18 mouse cellular contexts compared by ENCODE assay signal in the genomic region with DNA sequence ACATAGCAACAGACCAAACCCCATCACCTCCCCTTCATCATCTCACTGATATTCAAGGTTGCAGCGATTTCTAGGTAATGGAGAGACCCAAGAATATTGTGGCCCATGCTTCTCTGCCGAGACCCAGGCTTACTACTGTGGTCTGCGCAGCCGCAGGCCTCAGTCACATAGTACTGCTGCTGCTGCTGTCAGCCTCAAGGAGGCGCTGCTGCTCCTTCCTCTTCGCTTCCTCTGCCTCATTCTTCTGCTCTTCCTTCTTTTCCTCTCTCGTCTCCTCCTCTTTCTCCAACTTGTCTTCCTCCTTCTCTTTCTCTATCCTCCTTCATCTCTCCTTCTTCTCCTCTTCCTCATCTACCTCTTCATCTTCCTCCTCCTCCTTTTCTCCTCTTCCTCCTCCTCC. TPM values are rescaled to one million over a fixed set of nuclear protein-coding genes. Genes with fewer than 3 reads are reported as not detected.
DNase-seq lines count a peak whose midpoint lies in the region; ATAC-seq and TF ChIP-seq lines count a peak whose summit lies in the region.
"Had no signal": no experiment of that assay in that cellular context is flagged by ENCODE, and none has a peak within 500 bp of the region (broad histone marks: within the 10 kb centered on the region; RNA-seq: fewer than 3 reads in every experiment).

No protein-coding gene starts in this region.

- no peaks in the 10 kb centered on the region for H3K27me3 ChIP-seq in hindbrain, postnatal 0 days (ENCODE audit: insufficient read depth, low read length)
- no peaks in the 10 kb centered on the region for H3K27me3 ChIP-seq in hindbrain, embryonic 11.5 days (ENCODE audit: control insufficient read depth, insufficient read depth, low read length)
- H3K27me3 ChIP-seq in midbrain, postnatal 0 days (ENCODE audit: insufficient read depth, low read length), result no peaks in the 10 kb centered on the region
- H3K27me3 ChIP-seq in midbrain, embryonic 14.5 days (ENCODE audit: control insufficient read depth, insufficient read depth, low read length), result no peaks in the 10 kb centered on the region
- H3K27me3 ChIP-seq: forebrain, embryonic 15.5 days; heart, embryonic 12.5 days; hindbrain, embryonic 13.5 days; lung, embryonic 15.5 days had no signal

- TF ChIP-seq POLR2A in embryonic fibroblast, embryonic 13.5 days (IDR thresholded peaks at IDR 0.05; ENCODE audit: low read depth, low read length), result no peak

- WGBS in hindbrain, postnatal 0 days, result 55% methylated on average over 7 of the region's 7 CpGs
- WGBS in hindbrain, embryonic 11.5 days, result 50% methylated on average over 7 of the region's 7 CpGs
- 60% methylated on average over 7 of the region's 7 CpGs for WGBS in midbrain, postnatal 0 days
- WGBS in midbrain, embryonic 14.5 days, result 49% methylated on average over 7 of the region's 7 CpGs

- H3K27ac ChIP-seq in hindbrain, postnatal 0 days, result no peak overlapping the region
- H3K27ac ChIP-seq in hindbrain, embryonic 11.5 days (ENCODE audit: low read depth, low read length), result no peak overlapping the region
- no peak overlapping the region for H3K27ac ChIP-seq in midbrain, postnatal 0 days (ENCODE audit: low read depth, low read length)
- no peak overlapping the region for H3K27ac ChIP-seq in midbrain, embryonic 14.5 days (replicated peaks; ENCODE audit: low read depth, low read length)
- no peak overlapping the region for H3K27ac ChIP-seq in embryonic fibroblast, embryonic 13.5 days (ENCODE audit: insufficient read depth, low read length)
- H3K27ac ChIP-seq: forebrain, embryonic 15.5 days; hindbrain, embryonic 13.5 days; limb, embryonic 10.5 days; lung, embryonic 15.5 days had no signal

- DNase-seq in hindbrain, postnatal 0 days (ENCODE audit: low spot score), result no peak
- no peak for DNase-seq in hindbrain, embryonic 11.5 days (ENCODE audit: low spot score)
- DNase-seq in midbrain, postnatal 0 days (ENCODE audit: low spot score), result no peak
- DNase-seq in midbrain, embryonic 14.5 days, result no peak
- no peak for DNase-seq in gastrocnemius, postnatal 25 days
- no peak for DNase-seq in layer of hippocampus, postnatal 14 days (ENCODE audit: low spot score in 2 of 2)
- DNase-seq: B cell, adult 2 months; cerebellum, adult 2 months; gastrocnemius, postnatal 14 days; kidney, adult 9 months had no signal

- H3K36me3 ChIP-seq in hindbrain, postnatal 0 days (ENCODE audit: insufficient read depth, low read length), result no peaks in the 10 kb centered on the region
- H3K36me3 ChIP-seq in hindbrain, embryonic 11.5 days (ENCODE audit: control insufficient read depth, insufficient read depth, low read length), result no peaks in the 10 kb centered on the region
- H3K36me3 ChIP-seq in midbrain, postnatal 0 days (ENCODE audit: insufficient read depth, low read length), result no peaks in the 10 kb centered on the region
- H3K36me3 ChIP-seq in midbrain, embryonic 14.5 days (ENCODE audit: control insufficient read depth, insufficient read depth, low read length), result no peaks in the 10 kb centered on the region
- H3K36me3 ChIP-seq: forebrain, embryonic 15.5 days; heart, embryonic 12.5 days; hindbrain, embryonic 13.5 days; limb, embryonic 10.5 days; lung, embryonic 15.5 days had no signal

- no peaks in the 10 kb centered on the region for H3K9me3 ChIP-seq in hindbrain, postnatal 0 days (ENCODE audit: low read length)
- no peaks in the 10 kb centered on the region for H3K9me3 ChIP-seq in hindbrain, embryonic 11.5 days (ENCODE audit: control insufficient read depth, low read length)
- H3K9me3 ChIP-seq in midbrain, postnatal 0 days (ENCODE audit: low read length), result no peaks in the 10 kb centered on the region
- H3K9me3 ChIP-seq in midbrain, embryonic 14.5 days (ENCODE audit: control insufficient read depth, low read length), result no peaks in the 10 kb centered on the region
- H3K9me3 ChIP-seq: forebrain, embryonic 15.5 days; hindbrain, embryonic 13.5 days; limb, embryonic 10.5 days; lung, embryonic 15.5 days had no signal

- peak; percentile 28 for TF ChIP-seq CTCF in hindbrain, postnatal 0 days (IDR thresholded peaks at IDR 0.05; ENCODE audit: low read depth)
- TF ChIP-seq CTCF in midbrain, postnatal 0 days (IDR thresholded peaks at IDR 0.05), result peak; percentile 25
- peak; percentile 9; the same call in 1 of the 2 replicates for TF ChIP-seq CTCF in embryonic fibroblast, embryonic 13.5 days (IDR thresholded peaks at IDR 0.05; ENCODE audit: borderline replicate concordance, insufficient read depth, low read length)

- H3K4me1 ChIP-seq in hindbrain, postnatal 0 days (ENCODE audit: insufficient read depth, low read length), result no peaks in the 10 kb centered on the region
- H3K4me1 ChIP-seq in hindbrain, embryonic 11.5 days (replicated peaks; ENCODE audit: control insufficient read depth, insufficient read depth, low read length), result no peaks in the 10 kb centered on the region
- no peaks in the 10 kb centered on the region for H3K4me1 ChIP-seq in midbrain, postnatal 0 days (ENCODE audit: insufficient read depth, low read length)
- no peaks in the 10 kb centered on the region for H3K4me1 ChIP-seq in midbrain, embryonic 14.5 days (ENCODE audit: control insufficient read depth, insufficient read depth, low read length)
- no peaks in the 10 kb centered on the region for H3K4me1 ChIP-seq in embryonic fibroblast, embryonic 13.5 days (ENCODE audit: control insufficient read depth, insufficient read depth, low read length)
- H3K4me1 ChIP-seq: forebrain, embryonic 15.5 days; heart, embryonic 12.5 days; hindbrain, embryonic 13.5 days; lung, embryonic 15.5 days had no signal

- ATAC-seq in hindbrain, postnatal 0 days, result no peak
- no peak for ATAC-seq in hindbrain, embryonic 11.5 days (ENCODE audit: low FRiP score)
- ATAC-seq in midbrain, postnatal 0 days (ENCODE audit: low FRiP score), result no peak
- no peak for ATAC-seq in midbrain, embryonic 14.5 days (ENCODE audit: low FRiP score, low TSS enrichment)
- no peak for ATAC-seq in erythroid progenitor cell, adult 5-6 weeks (replicated peaks; ENCODE audit: low FRiP score, poor library complexity, severe bottlenecking)
- ATAC-seq: forebrain, embryonic 15.5 days had no signal

- no peak overlapping the region for H3K9ac ChIP-seq in hindbrain, postnatal 0 days (replicated peaks; ENCODE audit: low read length)
- no peak overlapping the region for H3K9ac ChIP-seq in hindbrain, embryonic 11.5 days (ENCODE audit: low read depth, low read length)
- H3K9ac ChIP-seq in midbrain, postnatal 0 days (replicated peaks; ENCODE audit: low read length, poor library complexity, severe bottlenecking), result no peak overlapping the region
- H3K9ac ChIP-seq in midbrain, embryonic 14.5 days (replicated peaks; ENCODE audit: low read length), result no peak overlapping the region
- H3K9ac ChIP-seq: forebrain, embryonic 15.5 days; heart, embryonic 12.5 days; hindbrain, embryonic 13.5 days; lung, embryonic 15.5 days had no signal

- H3K4me2 ChIP-seq in hindbrain, postnatal 0 days (ENCODE audit: low read depth, low read length), result no peak overlapping the region
- H3K4me2 ChIP-seq in hindbrain, embryonic 11.5 days (replicated peaks; ENCODE audit: low read depth, low read length), result no peak overlapping the region
- no peak overlapping the region for H3K4me2 ChIP-seq in midbrain, postnatal 0 days (ENCODE audit: low read depth, low read length, poor library complexity, severe bottlenecking)
- H3K4me2 ChIP-seq in midbrain, embryonic 14.5 days (ENCODE audit: low read length), result no peak overlapping the region
- H3K4me2 ChIP-seq: forebrain, embryonic 15.5 days; heart, embryonic 12.5 days; hindbrain, embryonic 13.5 days; lung, embryonic 15.5 days; midbrain, embryonic 11.5 days had no signal

- H3K4me3 ChIP-seq in hindbrain, postnatal 0 days (ENCODE audit: low read length), result no peak overlapping the region
- H3K4me3 ChIP-seq in hindbrain, embryonic 11.5 days (ENCODE audit: low read depth, low read length), result no peak overlapping the region
- H3K4me3 ChIP-seq in midbrain, postnatal 0 days (ENCODE audit: low read depth, low read length), result no peak overlapping the region
- no peak overlapping the region for H3K4me3 ChIP-seq in midbrain, embryonic 14.5 days (replicated peaks; ENCODE audit: low read depth, low read length)
- H3K4me3 ChIP-seq in embryonic fibroblast, embryonic 13.5 days (ENCODE audit: insufficient read depth, low read length), result no peak overlapping the region
- H3K4me3 ChIP-seq: forebrain, embryonic 15.5 days; heart, embryonic 12.5 days; hindbrain, embryonic 13.5 days; limb, embryonic 10.5 days; lung, embryonic 15.5 days had no signal

RNA-seq across cellular contexts. Expression of a gene that starts 22.4 kb away (rescaled TPM):
- 28.1 and 44.3 TPM in 2 replicates for total RNA-seq in hindbrain, postnatal 0 days (2014; rRNA removed)
- 59.6 and 74.2 TPM in 2 replicates for polyA plus RNA-seq in hindbrain, postnatal 0 days (2015; fragmentation: Nextera tagmentation; extraction: Ambion mirVana)
- polyA plus RNA-seq in hindbrain, embryonic 11.5 days (2014; fragmentation: Nextera tagmentation; extraction: Ambion mirVana), result 348 and 387 TPM in 2 replicates
- 19.4 and 38.1 TPM in 2 replicates for total RNA-seq in midbrain, postnatal 0 days (2014; rRNA removed)
- 23.7 and 25.5 TPM in 2 replicates for polyA plus RNA-seq in midbrain, postnatal 0 days (2015; fragmentation: Nextera tagmentation; extraction: Ambion mirVana)
- polyA plus RNA-seq in midbrain, embryonic 14.5 days (2014; fragmentation: Nextera tagmentation; extraction: Ambion mirVana), result 60.5 and 94.2 TPM in 2 replicates
- 160 and 200 TPM in 2 replicates for polyA plus RNA-seq in embryonic fibroblast, embryonic 13.5 days (2011; ENCODE audit: insufficient read length, low read depth, missing spikeins)
- 179 and 182 TPM in 2 replicates for total RNA-seq in erythroid progenitor cell, adult 5-6 weeks (2015; ENCODE audit: low replicate concordance)
- total RNA-seq in erythroid progenitor cell, adult 5-6 weeks (2017; ENCODE audit: low replicate concordance), result 568 and 653 TPM in 2 replicates
- total RNA-seq in gastrocnemius, postnatal 25 days (2021), result 1 to 10 TPM; 2.0 to 2.3 TPM
- total RNA-seq in layer of hippocampus, postnatal 14 days (2021), result 1 to 10 TPM; 2.9 to 3.4 TPM

RNA-seq across cellular contexts. Expression of a gene that starts 23.4 kb away (rescaled TPM):
- total RNA-seq in hindbrain, postnatal 0 days (2014; rRNA removed), result 200 and 239 TPM in 2 replicates
- polyA plus RNA-seq in hindbrain, postnatal 0 days (2015; fragmentation: Nextera tagmentation; extraction: Ambion mirVana), result 58.7 and 60.1 TPM in 2 replicates
- 66.8 and 97.7 TPM in 2 replicates for polyA plus RNA-seq in hindbrain, embryonic 11.5 days (2014; fragmentation: Nextera tagmentation; extraction: Ambion mirVana)
- total RNA-seq in midbrain, postnatal 0 days (2014; rRNA removed), result 253 and 328 TPM in 2 replicates
- 48.7 and 66.6 TPM in 2 replicates for polyA plus RNA-seq in midbrain, postnatal 0 days (2015; fragmentation: Nextera tagmentation; extraction: Ambion mirVana)
- 139 and 150 TPM in 2 replicates for polyA plus RNA-seq in midbrain, embryonic 14.5 days (2014; fragmentation: Nextera tagmentation; extraction: Ambion mirVana)
- polyA plus RNA-seq in embryonic fibroblast, embryonic 13.5 days (2011; ENCODE audit: insufficient read length, low read depth, missing spikeins), result 21.6 and 25.7 TPM in 2 replicates
- 2.9 TPM in 1 of 2 replicates, not detected in the other for total RNA-seq in erythroid progenitor cell, adult 5-6 weeks (2015; ENCODE audit: low replicate concordance)
- total RNA-seq in erythroid progenitor cell, adult 5-6 weeks (2017; ENCODE audit: low replicate concordance), result not detected in 2 replicates
- total RNA-seq in gastrocnemius, postnatal 25 days (2021), result 10 to 100 TPM; 86.6 to 98.7 TPM
- 100 to 1,000 TPM; 483 to 533 TPM for total RNA-seq in layer of hippocampus, postnatal 14 days (2021)

Comparison
In these comparisons a context has a peak if more than half of its experiments do, and no peak if none do; other contexts are left out.
1. RNA of a gene that starts 23.4 kb away (total RNA-seq): 483 to 533 TPM in layer of hippocampus, postnatal 14 days, 253 to 328 TPM in midbrain, postnatal 0 days, 200 to 239 TPM in hindbrain, postnatal 0 days and 86.6 to 98.7 TPM in gastrocnemius, postnatal 25 days; 2.9 TPM in erythroid progenitor cell, adult 5-6 weeks; every median in the first group is over 10 times any median in the second.
2. Peak in every context shown above with its lines, with median percentiles within 50 percentile points of each other: CTCF ChIP-seq.